Mouse (Mus musculus) Patski (cell line): ENCODE results near the gene Gli2. TPM values are rescaled to one million over a fixed set of nuclear protein-coding genes. Genes with fewer than 3 reads are reported as not detected.
A peak's percentile ranks its signal among the peaks of the same experiment; 100 is the strongest.

ENCODE experiments used
- ATAC-seq: fragments of 100-300 bp; one replicate; pipeline ENCODE4 v1.8.0; 2021
- CTCF ChIA-PET: fragments of 350-600 bp; sonication (Branson Sonifier 250); formaldehyde crosslinking; loops from one replicate; lab custom pipeline; 2022; ENCODE audit warnings: inconsistent platforms; lab: Charles Lee
- POLR2A ChIA-PET: fragments of 350-600 bp; sonication (Branson Sonifier 250); formaldehyde crosslinking; loops from one replicate; lab custom pipeline; 2022; ENCODE audit warnings: antibody characterized with exemption, inconsistent platforms; lab: Charles Lee
- DNase-seq: peaks from one replicate; pipeline ENCODE4 v3.0.0-alpha.2; 2011; ENCODE audit warnings: low read depth, low spot score
- H3K27me3 ChIP-seq: fragments of 371-371 bp; one replicate; pipeline ENCODE4 v1.5.1; 2021
- CTCF ChIP-seq: fragments of 100-300 bp; IDR thresholded peaks from one replicate; pipeline ENCODE4 v1.5.1; 2021
- in situ Hi-C: fragments of 300-500 bp; cut with MboI; formaldehyde crosslinking; loops from 3 replicates; pipeline ENCODE4 v1.11.1; 2018; ENCODE audit warnings: low pct_unique_long_range_greater_than_20kb, mixed read lengths
- polyA plus RNA-seq: library from polyadenylated mRNA; unstranded; gene quantifications from one replicate; pipeline ENCODE4 v1.2.3, GENCODE M21; 2021

Gene Gli2
- polyA plus RNA-seq, 1 experiment from 2014 or later, result 2.7 TPM

- peak; percentile 34 for DNase-seq
- CTCF ChIA-PET, result interaction anchor here (1.0 to 1.4 kb wide), 2 partner anchors 12 to 49 kb away, joined by 3 to 6 read pairs; partner anchors contain the start of gene Gli2
- peak; percentile 85 for ATAC-seq
- H3K27me3 ChIP-seq, result no peaks in the 10 kb centered on the region
- in situ Hi-C loops, result no loop called here
- TF ChIP-seq CTCF, result no peak
- POLR2A ChIA-PET, result interaction anchor here (1.4 kb wide), 1 partner anchor 27 kb away, joined by 5 read pairs; no protein-coding TSS in a partner anchor
Measured at GRCm38 (mm10) chr1:119003852-119004398, 49.5 kb downstream of the Gli2 start.

- no peaks in the 10 kb centered on the region for H3K27me3 ChIP-seq
- in situ Hi-C loops, result no loop called here
- ChIA-PET CTCF (no interaction called here), POLR2A (no interaction called here)
- no peak for DNase-seq
- no peak for TF ChIP-seq CTCF
- no peak for ATAC-seq
Measured at GRCm38 (mm10) chr1:119001454-119002034, 51.9 kb downstream of the Gli2 start.

- POLR2A ChIA-PET, result no interaction called here
- in situ Hi-C loops, result no loop called here
- H3K27me3 ChIP-seq, result no peaks in the 10 kb centered on the region
- ATAC-seq (no peak), DNase-seq (no peak)
- TF ChIP-seq CTCF, result no peak
- CTCF ChIA-PET, result interaction anchor here (1.0 kb wide), 1 partner anchor 29 kb away, joined by 3 read pairs; no protein-coding TSS in a partner anchor
Measured at GRCm38 (mm10) chr1:118994482-118995105, 58.8 kb downstream of the Gli2 start.

GRCm38 (mm10) chr1:118993775-118994174 is 59.6 kb downstream of the Gli2 start:
- in situ Hi-C loops, result no loop called here
- ATAC-seq (no peak), DNase-seq (no peak)
- CTCF ChIA-PET, result interaction anchor here (1.7 kb wide), 1 partner anchor 11 kb away, joined by 4 read pairs; no protein-coding TSS in a partner anchor
- no peak for TF ChIP-seq CTCF
- POLR2A ChIA-PET, result no interaction called here
- H3K27me3 ChIP-seq, result no peaks in the 10 kb centered on the region

- CTCF ChIA-PET, result interaction anchor here (0.7 to 1.0 kb wide), 2 partner anchors 12 to 15 kb away, joined by 3 read pairs; no protein-coding TSS in a partner anchor
- in situ Hi-C loops, result no loop called here
Measured at GRCm38 (mm10) chr1:118988331-118988730, 65.1 kb downstream of the Gli2 start.

GRCm38 (mm10) chr1:118987538-118987937 is 65.9 kb downstream of the Gli2 start:
- ATAC-seq (no peak), DNase-seq (no peak)
- in situ Hi-C loops, result no loop called here
- ChIA-PET CTCF (interaction anchor here (1.0 kb wide), 1 partner anchor 11 kb away, joined by 3 read pairs; no protein-coding TSS in a partner anchor), POLR2A (no interaction called here)
- no peaks in the 10 kb centered on the region for H3K27me3 ChIP-seq
- no peak for TF ChIP-seq CTCF

More at GRCm38 (mm10) chr1:118988331-118988730, 65.1 kb downstream of the Gli2 start:
- TF ChIP-seq CTCF, result no peak
- POLR2A ChIA-PET, result no interaction called here
- H3K27me3 ChIP-seq, result no peaks in the 10 kb centered on the region
- no peak for DNase-seq
- ATAC-seq, result no peak

- ATAC-seq (no peak), DNase-seq (no peak)
- no peaks in the 10 kb centered on the region for H3K27me3 ChIP-seq
- POLR2A ChIA-PET, result no interaction called here
- in situ Hi-C loops, result no loop called here
- CTCF ChIA-PET, result no interaction called here
- TF ChIP-seq CTCF, result no peak
Measured at GRCm38 (mm10) chr1:118983389-118983788, 70.0 kb downstream of the Gli2 start.

- in situ Hi-C loops, result no loop called here
- DNase-seq (no peak), ATAC-seq (no peak)
- TF ChIP-seq CTCF, result no peak
- CTCF ChIA-PET, result interaction anchor here (1.0 kb wide), 1 partner anchor 15 kb away, joined by 3 read pairs; no protein-coding TSS in a partner anchor
- POLR2A ChIA-PET, result no interaction called here
- no peaks in the 10 kb centered on the region for H3K27me3 ChIP-seq
Measured at GRCm38 (mm10) chr1:118982805-118983211, 70.6 kb downstream of the Gli2 start.

GRCm38 (mm10) chr1:118981943-118982804 is 71.2 kb downstream of the Gli2 start:
- DNase-seq (no peak), ATAC-seq (peak; percentile 26)
- in situ Hi-C loops, result no loop called here
- no peak for TF ChIP-seq CTCF
- CTCF ChIA-PET, result interaction anchor here (1.0 to 1.3 kb wide), 2 partner anchors 14 to 70 kb away, joined by 3 to 4 read pairs; no protein-coding TSS in a partner anchor
- H3K27me3 ChIP-seq, result no peaks in the 10 kb centered on the region
- POLR2A ChIA-PET, result no interaction called here

GRCm38 (mm10) chr1:118980636-118981035 is 72.8 kb downstream of the Gli2 start:
- in situ Hi-C loops, result no loop called here
- ATAC-seq (no peak), DNase-seq (peak; percentile 50)
- TF ChIP-seq CTCF, result no peak
- H3K27me3 ChIP-seq, result no peaks in the 10 kb centered on the region
- ChIA-PET CTCF (interaction anchor here (1.3 kb wide), 1 partner anchor 72 kb away, joined by 4 read pairs; no protein-coding TSS in a partner anchor), POLR2A (interaction anchor here (0.5 kb wide), 1 partner anchor 146 kb away, joined by 3 read pairs; no protein-coding TSS in a partner anchor)
